Mouse (Mus musculus): ENCODE measurements around the gene Apoe.

DNA sequence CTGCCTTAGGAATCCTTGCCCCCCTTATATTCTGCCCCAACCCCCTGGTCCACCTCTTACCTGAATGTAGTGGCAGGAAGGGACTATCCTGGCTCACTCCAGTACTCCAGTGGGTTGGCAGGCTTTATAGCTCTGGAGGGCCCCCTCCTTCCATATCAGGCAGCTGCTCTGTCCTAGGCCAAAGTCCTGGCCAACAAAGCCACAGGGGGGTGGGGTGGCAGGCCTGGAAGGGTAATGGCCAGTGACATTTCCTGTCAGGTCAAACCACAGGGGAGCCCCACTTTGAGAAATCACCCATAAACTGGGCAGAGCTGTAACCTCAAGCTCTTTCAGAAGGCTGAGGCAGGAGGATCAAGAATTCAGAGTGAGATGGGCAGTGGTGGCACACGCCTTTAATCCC, 22.3 kb downstream of the Apoe start:
- no peak for TF ChIP-seq CTCF (IDR thresholded peaks at IDR 0.05; ENCODE audit: control insufficient read depth, insufficient read depth, low read length)
- no peak for TF ChIP-seq POLR2A (IDR thresholded peaks at IDR 0.05; ENCODE audit: borderline replicate concordance, control insufficient read depth, low read depth, low read length)
